Mouse (Mus musculus) limb, embryonic 11.5 days (tissue): Measurements from ENCODE around the gene Mt2. TPM values are rescaled to one million over a fixed set of nuclear protein-coding genes. Genes with fewer than 3 reads are reported as not detected.

Source experiments
- ATAC-seq: fragments of 200-750 bp; cut with Nextera tagmentation; 2 replicates; pipeline ENCODE4 v1.8.0; 2017; ENCODE audit warnings: low read depth; ENCODE audit not compliant: insufficient number of reproducible peaks, low FRiP score, low TSS enrichment
- DNase-seq: peaks from one replicate; pipeline ENCODE4 v3.0.0-alpha.2; 2015; ENCODE audit warnings: low spot score
- H3K27ac ChIP-seq: fragments of 300-500 bp; sonication (generic); replicated peaks from 2 replicates; pipeline ENCODE4 v1.5.1; 2014; ENCODE audit warnings: low read depth, mild to moderate bottlenecking, low read length
- H3K27me3 ChIP-seq: fragments of 300-500 bp; sonication (generic); 2 replicates; pipeline ENCODE4 v1.6.1; 2014; ENCODE audit warnings: mild to moderate bottlenecking, low read length, mixed read lengths; ENCODE audit not compliant: control insufficient read depth, insufficient read depth
- H3K36me3 ChIP-seq: fragments of 300-500 bp; sonication (generic); 2 replicates; pipeline ENCODE4 v1.6.1; 2014; ENCODE audit warnings: mild to moderate bottlenecking, low read length, moderate library complexity, mixed read lengths; ENCODE audit not compliant: control insufficient read depth, insufficient read depth
- H3K4me1 ChIP-seq: fragments of 300-500 bp; sonication (generic); 2 replicates; pipeline ENCODE4 v1.6.1; 2014; ENCODE audit warnings: low read length, mixed read lengths; ENCODE audit not compliant: control insufficient read depth, insufficient read depth
- H3K4me2 ChIP-seq: fragments of 300-500 bp; sonication (generic); 2 replicates; pipeline ENCODE4 v1.6.1; 2014; ENCODE audit warnings: low read depth, mild to moderate bottlenecking, moderate library complexity; ENCODE audit not compliant: severe bottlenecking
- H3K4me3 ChIP-seq: fragments of 300-500 bp; sonication (generic); 2 replicates; pipeline ENCODE4 v1.5.1; 2014; ENCODE audit warnings: low read depth, low read length
- H3K9ac ChIP-seq: fragments of 300-500 bp; sonication (generic); 2 replicates; pipeline ENCODE4 v1.6.1; 2014; ENCODE audit warnings: mild to moderate bottlenecking, low read length
- H3K9me3 ChIP-seq: fragments of 300-500 bp; sonication (generic); 2 replicates; pipeline ENCODE4 v1.6.1; 2016; ENCODE audit warnings: low read length; ENCODE audit not compliant: control insufficient read depth
- WGBS: fragments of 180-500 bp; shearing (Covaris S2); extraction: QIAGEN DNeasy Blood & Tissue Kit; methylation state at CpG from one replicate; pipeline ENCODE4 v1.1.7; 2014; 5-methylcytosine and 5-hydroxymethylcytosine counted together
- polyA plus RNA-seq: library from polyadenylated mRNA; unstranded; fragments of >200 nt; fragmentation: Nextera tagmentation; extraction: Ambion mirVana; gene quantifications from 2 replicates; pipeline ENCODE4 v1.2.1, GENCODE M21; 2014

The Mt2 gene
- polyA plus RNA-seq, 1 experiment from 2014 or later, result 21.7 TPM

DNA sequence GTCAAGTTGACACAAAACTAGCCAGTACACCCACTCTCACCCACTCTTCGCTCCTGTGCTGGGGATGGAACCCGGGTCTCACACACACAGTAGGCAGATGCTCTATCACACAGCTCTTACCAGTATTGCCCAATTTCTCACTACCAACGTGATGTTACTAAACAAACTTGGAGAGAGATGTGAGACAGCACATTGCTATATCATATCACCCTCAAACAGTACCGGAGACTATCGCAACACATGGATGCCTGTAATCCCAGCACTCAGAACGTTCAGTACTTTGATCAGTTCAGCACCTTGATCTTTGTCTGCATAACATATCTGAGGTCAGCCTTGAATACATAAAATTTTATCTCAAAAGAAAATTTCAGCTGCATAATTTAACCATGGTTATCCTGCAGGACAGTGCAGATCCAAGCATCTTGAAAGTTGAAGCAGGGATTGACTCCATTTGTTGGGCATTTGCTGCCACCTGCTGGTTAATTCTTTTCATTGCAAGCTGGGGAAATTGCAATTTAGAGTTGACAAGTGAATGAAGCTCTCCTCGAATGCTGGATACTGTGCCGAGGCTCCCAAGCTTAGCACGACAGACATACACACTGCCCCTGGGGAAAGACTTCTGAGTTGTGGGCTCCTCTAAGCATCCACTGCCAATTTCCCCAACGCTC lies 26.9 kb downstream of the Mt2 start:
- H3K27me3 ChIP-seq, result no peaks in the 10 kb centered on the region
- H3K27ac ChIP-seq, result no peak overlapping the region
- ATAC-seq, result no peak
- no peak overlapping the region for H3K4me3 ChIP-seq
- no peaks in the 10 kb centered on the region for H3K9me3 ChIP-seq
- no peak overlapping the region for H3K4me2 ChIP-seq
- no peak overlapping the region for H3K9ac ChIP-seq
- no peaks in the 10 kb centered on the region for H3K36me3 ChIP-seq
- peak; percentile 86 for DNase-seq
- no peaks in the 10 kb centered on the region for H3K4me1 ChIP-seq
- 43% methylated on average over 10 of the region's 10 CpGs for WGBS

DNA sequence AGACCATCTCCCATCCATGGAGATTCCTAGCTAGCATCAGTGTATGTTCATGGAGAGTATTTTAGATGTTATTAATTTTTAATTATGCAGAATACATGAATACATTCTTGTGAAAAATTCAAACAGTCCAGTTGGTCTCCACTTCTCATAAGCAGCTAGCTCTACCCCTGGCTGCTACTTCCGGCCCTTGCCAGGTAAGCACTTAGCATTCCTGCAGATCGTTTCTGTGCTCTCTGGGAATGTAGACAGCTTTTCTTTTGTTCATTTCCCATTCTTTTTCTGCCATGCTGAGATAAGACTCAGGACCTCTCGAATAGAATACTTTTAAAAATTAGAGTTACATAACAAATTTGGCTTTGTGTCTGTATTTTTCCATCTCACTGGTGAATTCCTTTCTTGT lies 31.6 kb downstream of the Mt2 start:
- DNase-seq, result no peak
- 70% methylated on average over 3 of the region's 3 CpGs for WGBS
- no peaks in the 10 kb centered on the region for H3K9me3 ChIP-seq
- no peaks in the 10 kb centered on the region for H3K36me3 ChIP-seq
- H3K4me2 ChIP-seq, result no peak overlapping the region
- H3K4me1 ChIP-seq, result no peaks in the 10 kb centered on the region
- ATAC-seq, result no peak
- H3K27ac ChIP-seq, result no peak overlapping the region
- H3K4me3 ChIP-seq, result no peak overlapping the region
- H3K27me3 ChIP-seq, result no peaks in the 10 kb centered on the region
- H3K9ac ChIP-seq, result no peak overlapping the region

DNA sequence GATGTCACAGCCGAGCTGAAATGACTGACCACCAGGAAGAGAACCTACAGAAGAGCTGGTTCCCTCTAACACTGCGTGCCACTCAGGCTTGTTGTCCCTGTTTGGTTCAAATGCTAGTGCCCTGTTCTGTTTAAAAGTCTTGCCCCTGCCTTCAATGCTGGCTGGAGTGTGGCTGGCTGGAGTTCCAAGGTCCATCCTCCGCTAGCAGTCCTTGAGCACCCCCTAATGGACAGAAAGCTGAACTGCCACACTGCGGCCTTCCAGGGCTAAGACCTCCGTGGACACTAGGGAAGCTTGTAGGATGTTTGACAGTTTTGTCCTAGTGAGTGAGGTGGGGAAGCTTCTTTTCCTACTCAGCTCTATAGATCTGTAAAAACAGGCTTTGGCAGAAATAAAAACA lies 33.3 kb downstream of the Mt2 start:
- H3K27me3 ChIP-seq, result no peaks in the 10 kb centered on the region
- no peaks in the 10 kb centered on the region for H3K9me3 ChIP-seq
- WGBS, result 17% methylated on average over 5 of the region's 5 CpGs
- no peaks in the 10 kb centered on the region for H3K36me3 ChIP-seq
- no peak overlapping the region for H3K4me3 ChIP-seq
- DNase-seq, result peak; percentile 88
- H3K9ac ChIP-seq, result no peak overlapping the region
- H3K4me2 ChIP-seq, result no peak overlapping the region
- H3K27ac ChIP-seq, result no peak overlapping the region
- ATAC-seq, result no peak
- H3K4me1 ChIP-seq, result no peaks in the 10 kb centered on the region

DNA sequence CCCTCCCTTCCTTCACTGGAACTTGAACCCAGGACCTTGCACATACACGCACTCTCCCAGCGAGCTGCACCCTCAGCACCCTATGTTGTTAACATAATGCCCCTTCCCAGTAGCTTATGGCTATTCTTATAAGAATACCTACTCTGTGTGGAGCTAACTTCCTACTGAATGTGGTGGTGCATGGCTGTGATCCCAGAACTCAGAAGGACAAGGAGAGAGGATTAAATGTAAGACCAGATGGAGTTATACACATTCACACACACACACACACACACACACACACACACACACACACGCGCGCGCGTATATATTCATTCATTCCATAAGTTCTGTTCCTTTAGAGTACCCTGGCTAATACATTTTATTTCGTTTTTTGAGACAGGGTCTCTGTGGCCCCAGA lies 33.8 kb downstream of the Mt2 start:
- Histone ChIP-seq H3K27me3 (no peaks in the 10 kb centered on the region), H3K27ac (no peak overlapping the region), H3K4me3 (no peak overlapping the region), H3K9ac (no peak overlapping the region), H3K4me1 (no peaks in the 10 kb centered on the region), H3K9me3 (no peaks in the 10 kb centered on the region), H3K36me3 (no peaks in the 10 kb centered on the region), H3K4me2 (no peak overlapping the region)
- no peak for DNase-seq
- ATAC-seq, result no peak
- 78% methylated on average over 8 of the region's 8 CpGs for WGBS

DNA sequence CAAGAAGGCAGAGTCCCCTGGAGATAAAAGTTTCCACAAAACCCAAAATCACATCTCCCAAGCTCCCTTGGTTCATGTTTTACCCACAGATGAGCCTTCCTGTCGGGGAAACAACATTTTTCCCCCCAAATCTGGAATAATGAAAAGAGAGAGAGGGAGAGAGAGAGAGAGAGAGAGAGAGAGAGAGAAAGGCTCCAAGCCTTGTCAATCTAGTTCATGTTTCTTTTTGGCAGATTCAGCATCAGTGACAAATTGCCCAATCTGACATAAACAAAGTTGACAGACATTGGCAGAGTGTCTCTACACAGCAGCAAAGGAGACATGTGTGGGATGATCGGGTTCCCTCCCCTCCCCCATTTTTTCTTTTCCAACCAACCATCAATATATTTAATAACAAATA lies 35.0 kb downstream of the Mt2 start:
- WGBS, result 69% methylated on average over 2 of the region's 2 CpGs
- no peak overlapping the region for H3K9ac ChIP-seq
- no peak for ATAC-seq
- H3K4me3 ChIP-seq, result no peak overlapping the region
- no peaks in the 10 kb centered on the region for H3K9me3 ChIP-seq
- H3K27me3 ChIP-seq, result no peaks in the 10 kb centered on the region
- no peaks in the 10 kb centered on the region for H3K4me1 ChIP-seq
- no peaks in the 10 kb centered on the region for H3K36me3 ChIP-seq
- no peak overlapping the region for H3K4me2 ChIP-seq
- no peak for DNase-seq
- no peak overlapping the region for H3K27ac ChIP-seq

DNA sequence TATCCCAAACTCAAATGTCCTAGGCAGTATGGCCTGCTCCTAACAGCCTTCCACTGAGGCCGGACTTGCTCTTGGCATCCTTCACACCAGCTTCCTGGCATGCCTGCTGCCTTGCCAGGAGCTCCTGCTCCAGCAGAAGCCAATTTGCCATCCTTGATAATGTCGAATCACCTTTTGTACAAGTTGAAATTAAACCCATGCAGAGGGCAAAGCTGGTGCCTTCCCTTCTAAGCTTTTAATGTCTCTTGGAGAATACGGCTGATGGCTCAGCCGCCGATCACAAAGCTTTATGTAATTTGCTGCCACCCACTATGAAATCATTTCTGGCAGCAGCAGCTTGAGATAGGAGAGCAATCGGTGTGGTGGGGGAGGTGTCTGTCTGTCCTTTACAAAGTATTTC lies 37.2 kb downstream of the Mt2 start:
- no peaks in the 10 kb centered on the region for H3K9me3 ChIP-seq
- no peak overlapping the region for H3K4me3 ChIP-seq
- 91% methylated on average over 6 of the region's 6 CpGs for WGBS
- H3K27me3 ChIP-seq, result no peaks in the 10 kb centered on the region
- H3K27ac ChIP-seq, result no peak overlapping the region
- no peak for ATAC-seq
- no peak overlapping the region for H3K4me2 ChIP-seq
- 0 out of 2 replicates have a peak, but pooled peaks cover 3% of the 10 kb centered on the region for H3K4me1 ChIP-seq
- H3K36me3 ChIP-seq, result no peaks in the 10 kb centered on the region
- DNase-seq, result no peak
- H3K9ac ChIP-seq, result no peak overlapping the region

DNA sequence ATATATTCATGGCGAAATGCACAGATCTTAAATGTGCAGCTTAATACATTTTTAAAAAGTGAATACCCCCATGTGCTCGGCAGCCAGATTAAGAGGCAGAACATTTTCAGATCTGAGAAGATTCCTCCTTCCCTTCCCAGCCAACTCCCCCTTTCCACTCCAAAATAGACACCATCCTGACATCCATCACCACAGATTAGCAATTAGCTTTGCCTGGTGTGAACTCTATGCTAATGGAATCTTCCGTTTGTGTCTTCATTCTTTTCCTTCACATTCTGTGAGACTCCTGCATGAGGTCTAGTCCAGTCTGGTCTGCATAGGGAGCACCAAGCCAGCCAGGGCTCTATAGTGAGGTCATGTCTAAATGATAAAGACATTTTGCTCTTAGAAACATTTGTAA lies 37.8 kb downstream of the Mt2 start:
- H3K27me3 ChIP-seq, result no peaks in the 10 kb centered on the region
- ATAC-seq (no peak), DNase-seq (no peak)
- H3K9ac ChIP-seq, result no peak overlapping the region
- peaks cover 5% of the 10 kb centered on the region; the same call in 1 of the 2 replicates for H3K4me1 ChIP-seq
- no peaks in the 10 kb centered on the region for H3K9me3 ChIP-seq
- no peak overlapping the region for H3K4me2 ChIP-seq
- no peak overlapping the region for H3K4me3 ChIP-seq
- H3K36me3 ChIP-seq, result no peaks in the 10 kb centered on the region
- 77% methylated on average over 3 of the region's 3 CpGs for WGBS
- no peak overlapping the region for H3K27ac ChIP-seq

DNA sequence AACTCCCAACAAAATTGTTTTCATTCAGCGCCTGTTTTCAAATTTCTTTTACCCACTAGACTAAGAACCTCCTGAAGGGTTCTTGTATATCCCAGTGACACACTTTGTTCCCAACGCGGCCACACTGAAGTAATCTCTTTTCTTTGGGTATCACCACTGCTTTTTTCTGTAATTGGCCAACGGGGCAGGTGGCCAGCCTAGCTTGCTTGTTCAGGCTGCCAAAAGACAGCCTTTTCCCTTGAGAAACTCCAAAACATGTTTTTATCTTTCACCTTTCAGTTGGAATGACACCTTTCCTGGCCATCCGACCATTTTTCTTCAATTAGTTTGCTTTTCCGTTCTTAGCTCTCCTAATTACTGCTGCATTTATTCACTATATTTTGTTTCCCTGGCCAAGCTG lies 41.4 kb downstream of the Mt2 start:
- peak overlapping the region; percentile 44 for H3K4me2 ChIP-seq
- H3K36me3 ChIP-seq, result no peaks in the 10 kb centered on the region
- DNase-seq, result no peak
- no peaks in the 10 kb centered on the region for H3K9me3 ChIP-seq
- WGBS, result 70% methylated on average over 6 of the region's 6 CpGs
- no peak for ATAC-seq
- no peak overlapping the region for H3K9ac ChIP-seq
- H3K4me3 ChIP-seq, result peak overlapping the region; percentile 81; the same call in 1 of the 2 replicates
- H3K27me3 ChIP-seq, result no peaks in the 10 kb centered on the region
- peaks cover 5% of the 10 kb centered on the region; the same call in 1 of the 2 replicates for H3K4me1 ChIP-seq
- H3K27ac ChIP-seq, result no peak overlapping the region
